Mouse (Mus musculus) inflammation-experienced regulatory T-cells, adult 6 months (primary cell): Measurements from ENCODE around the gene Gli1. TPM values are rescaled to one million over a fixed set of nuclear protein-coding genes. Genes with fewer than 3 reads are reported as not detected.
"Not testable (repeated sequence)": the region's sequence is repeated elsewhere in the genome, so short reads cannot be mapped to it uniquely, and the experiment has no call there.

ENCODE experiments used
- ATAC-seq: one replicate; pipeline ENCODE4 v1.8.0; 2017
- polyA plus RNA-seq, 3 experiments: library from polyadenylated mRNA; unstranded; fragments of 100-300 nt; shearing (Covaris generic); gene quantifications; one replicate each; pipeline ENCODE4 v1.2.1; 2017

Gli1 gene
- polyA plus RNA-seq, 3 experiments from 2014 or later = 0.49 to 0.56 TPM; not detected in 1

- ATAC-seq = no peak
Observed at GRCm38 (mm10) chr10:127322178-127322577, 19.6 kb downstream of the Gli1 start.

- peak; percentile 74 for ATAC-seq
Observed at GRCm38 (mm10) chr10:127321621-127322020, 20.2 kb downstream of the Gli1 start, which contains the start of gene Arhgap9. Gene Arhgap9 (plus strand): TSS chr10:127321964.

GRCm38 (mm10) chr10:127319969-127320368, 21.8 kb downstream of the Gli1 start:
- no peak for ATAC-seq

DNA sequence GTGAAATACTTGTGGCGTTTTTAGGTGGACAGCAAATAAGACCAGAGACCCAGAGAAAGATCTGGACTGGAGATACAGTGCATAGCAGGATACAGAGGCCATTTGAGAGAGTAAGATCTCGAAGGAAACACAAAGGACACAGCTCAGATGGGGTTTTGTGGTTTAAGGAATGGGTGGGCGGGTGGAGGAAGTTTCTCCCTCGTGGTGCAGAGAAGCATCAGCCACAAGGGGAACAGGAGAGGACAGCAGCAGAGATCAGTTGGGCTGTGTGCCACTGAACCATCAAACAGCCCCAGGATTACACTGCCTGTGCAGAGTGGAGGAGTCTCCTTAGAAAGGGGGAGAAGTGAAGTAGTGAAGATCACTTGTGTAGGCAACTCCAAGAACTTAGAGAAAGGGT, 23.8 kb downstream of the Gli1 start:
- no peak for ATAC-seq

- ATAC-seq = no peak
Observed at GRCm38 (mm10) chr10:127317277-127317676, 24.5 kb downstream of the Gli1 start.

DNA sequence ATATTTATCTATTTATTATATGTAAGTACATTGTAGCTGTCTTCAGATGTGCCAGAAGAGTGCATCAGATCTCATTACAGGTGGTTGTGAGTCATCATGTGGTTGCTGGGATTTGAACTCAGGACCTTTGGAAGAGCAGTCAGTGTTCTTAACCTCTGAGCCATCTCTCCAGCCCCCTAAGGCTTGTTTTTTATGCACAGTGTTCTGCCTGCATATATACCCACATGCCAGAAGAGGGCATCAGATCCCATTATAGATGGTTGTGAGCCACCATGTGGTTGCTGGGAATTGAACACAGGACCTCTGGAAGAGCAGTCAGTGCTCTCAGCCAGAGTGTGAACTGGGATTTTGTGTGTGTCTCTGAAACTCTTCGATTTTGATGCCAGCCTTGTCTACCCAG, 26.8 kb downstream of the Gli1 start:
- ATAC-seq = not testable (repeated sequence)

DNA sequence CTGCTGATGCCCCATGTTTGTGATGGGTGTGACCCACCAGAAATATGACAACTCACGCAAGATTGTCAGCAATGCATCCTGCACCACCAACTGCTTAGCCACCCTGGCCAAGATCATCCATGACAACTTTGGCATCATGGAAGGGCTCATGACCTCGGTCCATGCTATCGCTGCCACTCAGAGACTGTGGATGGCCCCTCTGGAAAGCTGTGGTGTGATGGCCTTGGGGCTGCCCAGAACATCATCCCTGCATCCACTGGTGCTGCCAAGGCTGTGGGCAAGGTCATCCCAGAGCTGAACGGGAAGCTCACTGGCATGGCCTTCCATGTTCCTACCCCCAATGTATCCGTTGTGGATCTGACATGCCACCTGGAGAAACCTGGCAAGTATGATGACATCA, 28.3 kb downstream of the Gli1 start:
- ATAC-seq = not testable (repeated sequence)

GRCm38 (mm10) chr10:127312858-127313257, 28.9 kb downstream of the Gli1 start:
- ATAC-seq = no peak

DNA sequence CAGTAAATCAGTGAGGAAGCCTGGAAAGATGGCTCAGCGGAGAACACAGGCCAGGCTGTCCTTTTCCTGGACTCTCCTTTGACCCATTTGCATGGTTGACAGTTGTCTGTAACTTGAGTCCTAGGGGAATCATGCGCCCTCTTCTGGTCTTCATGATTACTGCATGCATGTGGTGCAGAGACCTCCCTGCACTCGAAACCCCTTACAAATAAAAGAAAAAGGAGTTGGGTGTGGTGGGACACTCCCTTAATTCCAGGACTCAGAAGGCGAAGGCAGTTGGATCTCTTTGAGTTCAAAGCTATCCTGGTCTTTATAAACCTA, 29.5 kb downstream of the Gli1 start:
- ATAC-seq = peak; percentile 46

- ATAC-seq = peak; percentile 95
Observed at GRCm38 (mm10) chr10:127311476-127312355, 30.1 kb downstream of the Gli1 start, which contains the start of gene Mars. Gene Mars (minus strand): TSS chr10:127311786.

DNA sequence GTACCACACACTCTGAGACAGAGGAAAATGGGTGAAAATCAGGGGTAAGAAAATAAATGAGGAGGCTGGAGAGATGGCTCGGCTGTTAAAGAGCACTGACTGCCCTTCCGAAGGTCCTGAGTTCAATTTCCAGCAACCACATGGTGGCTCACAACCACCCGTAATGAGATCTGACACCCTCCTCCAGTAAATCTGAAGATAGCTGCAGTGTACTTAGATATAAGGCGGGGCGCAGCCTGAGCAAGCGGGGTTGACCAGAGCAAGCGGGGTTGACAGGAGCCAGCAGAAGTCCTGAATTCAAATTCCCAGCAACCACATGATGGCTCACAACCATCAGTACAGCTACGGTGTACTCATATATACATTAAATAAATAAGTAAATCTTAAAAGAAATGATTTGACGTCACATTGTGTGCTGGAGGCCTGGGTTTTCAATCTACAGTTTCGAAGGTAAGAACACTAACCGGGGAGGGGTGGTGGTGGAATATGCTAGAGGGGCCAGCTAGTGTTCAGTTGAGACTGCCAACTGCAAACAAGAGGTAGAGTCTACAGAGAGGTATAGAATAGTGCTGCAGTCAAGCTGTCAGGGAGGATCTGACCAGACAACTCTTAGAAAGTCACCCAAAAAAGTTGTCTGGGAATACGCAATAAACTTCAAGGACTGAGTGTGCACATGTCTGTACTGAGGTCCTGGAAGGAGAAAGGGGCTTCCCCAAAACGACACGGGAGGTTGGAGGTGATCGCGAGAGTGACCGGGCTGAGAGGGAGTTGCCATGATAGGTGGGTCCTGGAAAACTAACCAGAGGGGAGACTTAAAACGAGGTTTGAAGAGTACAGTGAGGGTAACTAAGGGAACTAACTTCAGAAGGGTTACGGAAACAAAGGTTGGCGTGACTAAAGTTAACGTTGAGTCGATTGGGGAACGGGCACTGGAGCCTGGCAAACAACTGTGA, 31.0 kb downstream of the Gli1 start:
- ATAC-seq = peak; percentile 7

DNA sequence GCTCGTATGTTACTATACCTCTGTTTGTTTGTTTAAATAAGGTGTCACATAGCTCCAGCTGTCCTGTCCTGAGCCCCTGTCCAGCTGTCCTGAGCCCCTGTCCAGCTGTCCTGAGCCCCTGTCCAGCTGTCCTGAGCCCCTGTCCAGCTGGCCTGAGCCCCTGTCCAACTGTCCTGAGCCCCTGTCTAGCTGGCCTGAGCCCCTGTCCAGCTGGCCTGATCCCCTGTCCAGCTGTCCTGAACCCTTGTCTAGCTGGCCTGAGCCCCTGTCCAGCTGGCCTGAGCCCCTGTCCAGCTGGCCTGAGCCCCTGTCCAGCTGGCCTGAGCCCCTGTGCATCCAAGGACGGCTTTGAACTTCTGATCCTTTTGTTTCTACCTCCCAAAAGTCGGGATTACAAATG, 32.6 kb downstream of the Gli1 start:
- ATAC-seq = not testable (repeated sequence)

DNA sequence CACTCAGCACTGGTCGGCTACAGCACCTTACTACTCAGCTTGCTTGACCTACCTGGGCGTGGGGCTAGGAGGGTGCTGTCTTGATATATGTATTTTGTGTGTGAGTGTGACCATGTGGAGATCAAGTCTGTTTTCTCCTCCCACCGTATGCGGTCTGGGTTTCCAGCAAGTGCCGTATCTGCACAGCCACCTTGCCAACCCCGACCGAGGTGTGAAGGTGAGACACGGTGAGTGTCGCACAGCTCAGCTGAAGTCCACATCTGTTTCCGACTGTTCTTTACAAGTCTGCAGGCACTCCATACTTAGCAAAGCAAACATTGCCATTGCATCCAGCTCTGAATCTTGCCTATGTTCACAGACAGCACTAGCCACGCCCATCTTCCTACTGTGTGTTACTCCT, 38.6 kb downstream of the Gli1 start:
- no peak for ATAC-seq

GRCm38 (mm10) chr10:127300361-127300760, 41.4 kb downstream of the Gli1 start:
- no peak for ATAC-seq

DNA sequence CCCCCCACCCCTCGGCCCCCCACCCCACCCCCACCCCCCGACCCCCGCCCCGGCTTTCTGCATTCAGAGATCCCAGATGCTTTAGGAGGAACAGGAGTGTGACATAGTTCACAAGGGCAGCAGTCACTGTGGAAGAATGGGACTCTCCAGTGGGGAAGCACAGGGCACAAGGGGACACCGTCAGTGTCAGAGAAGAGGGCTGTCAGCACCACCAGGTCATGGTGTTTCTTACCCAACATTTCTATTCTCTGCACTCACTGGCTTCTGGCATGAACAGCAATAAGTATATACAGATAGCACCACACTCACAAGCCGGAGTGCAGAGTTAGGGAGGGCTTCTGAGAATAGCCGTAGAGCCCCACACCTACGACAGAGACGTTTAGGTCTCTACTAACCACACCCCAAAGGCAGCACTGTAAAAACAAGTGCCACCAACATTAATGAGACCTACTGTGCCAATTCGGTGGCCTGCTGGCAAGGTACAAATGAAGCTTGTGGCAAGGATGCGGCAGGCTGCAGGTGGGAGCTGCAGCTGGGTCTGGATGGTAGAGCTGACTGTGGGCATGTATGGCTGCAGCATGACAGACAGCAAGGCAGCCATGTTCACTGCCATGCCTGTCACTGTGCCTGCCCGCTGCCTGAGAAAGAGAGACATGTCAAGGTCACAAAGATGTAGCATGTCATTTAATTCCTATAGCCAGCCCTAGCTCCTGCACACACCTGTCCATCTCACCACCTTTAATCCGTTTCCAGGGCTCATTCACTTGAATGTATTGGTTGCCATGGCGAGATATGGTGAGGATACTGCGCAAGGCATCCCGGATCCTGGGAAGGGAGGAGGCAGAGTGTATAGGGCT, 44.5 kb downstream of the Gli1 start:
- no peak for ATAC-seq

- ATAC-seq = no peak
Observed at GRCm38 (mm10) chr10:127295986-127296794, 45.6 kb downstream of the Gli1 start.

GRCm38 (mm10) chr10:127294895-127295510, 46.8 kb downstream of the Gli1 start:
- no peak for ATAC-seq

GRCm38 (mm10) chr10:127293590-127294113, 48.1 kb downstream of the Gli1 start:
- ATAC-seq = no peak

DNA sequence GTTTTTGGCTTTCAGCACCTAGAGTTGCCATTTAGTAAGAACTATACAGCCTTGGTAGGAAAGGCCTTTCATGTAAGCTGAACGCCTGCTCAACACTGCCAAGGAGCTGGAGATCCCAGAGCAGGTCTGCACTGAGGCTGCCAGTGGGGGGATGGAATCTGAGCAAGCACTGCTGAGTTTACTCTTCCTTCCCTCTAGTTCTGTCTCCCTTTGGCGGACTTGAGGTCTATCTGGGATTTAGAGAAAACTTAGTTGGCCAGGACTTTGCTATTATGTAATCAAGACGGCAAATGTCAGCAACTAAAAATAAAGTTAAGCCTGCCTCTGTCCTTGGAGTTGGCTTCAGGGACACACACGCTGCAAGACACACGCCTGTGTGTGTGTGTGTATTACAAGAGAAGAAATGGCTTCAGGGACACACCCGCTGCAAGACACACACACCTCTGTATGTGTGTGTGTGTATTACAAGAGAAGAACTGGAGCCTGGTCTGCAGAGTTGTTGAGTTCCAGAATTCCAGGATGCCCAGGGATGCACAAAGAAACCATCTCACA, 48.7 kb downstream of the Gli1 start:
- no peak for ATAC-seq

GRCm38 (mm10) chr10:127291881-127292638, 49.7 kb downstream of the Gli1 start:
- ATAC-seq = no peak
